Mouse (Mus musculus) cerebellum, adult 11-12 months (tissue): Measurements from ENCODE around the gene Ltbp3.
A peak's percentile ranks its signal among the peaks of the same experiment; 100 is the strongest.

Source experiments
- DNase-seq: peaks from one replicate; pipeline ENCODE4 v3.0.0; 2022

Ltbp3 gene

DNA sequence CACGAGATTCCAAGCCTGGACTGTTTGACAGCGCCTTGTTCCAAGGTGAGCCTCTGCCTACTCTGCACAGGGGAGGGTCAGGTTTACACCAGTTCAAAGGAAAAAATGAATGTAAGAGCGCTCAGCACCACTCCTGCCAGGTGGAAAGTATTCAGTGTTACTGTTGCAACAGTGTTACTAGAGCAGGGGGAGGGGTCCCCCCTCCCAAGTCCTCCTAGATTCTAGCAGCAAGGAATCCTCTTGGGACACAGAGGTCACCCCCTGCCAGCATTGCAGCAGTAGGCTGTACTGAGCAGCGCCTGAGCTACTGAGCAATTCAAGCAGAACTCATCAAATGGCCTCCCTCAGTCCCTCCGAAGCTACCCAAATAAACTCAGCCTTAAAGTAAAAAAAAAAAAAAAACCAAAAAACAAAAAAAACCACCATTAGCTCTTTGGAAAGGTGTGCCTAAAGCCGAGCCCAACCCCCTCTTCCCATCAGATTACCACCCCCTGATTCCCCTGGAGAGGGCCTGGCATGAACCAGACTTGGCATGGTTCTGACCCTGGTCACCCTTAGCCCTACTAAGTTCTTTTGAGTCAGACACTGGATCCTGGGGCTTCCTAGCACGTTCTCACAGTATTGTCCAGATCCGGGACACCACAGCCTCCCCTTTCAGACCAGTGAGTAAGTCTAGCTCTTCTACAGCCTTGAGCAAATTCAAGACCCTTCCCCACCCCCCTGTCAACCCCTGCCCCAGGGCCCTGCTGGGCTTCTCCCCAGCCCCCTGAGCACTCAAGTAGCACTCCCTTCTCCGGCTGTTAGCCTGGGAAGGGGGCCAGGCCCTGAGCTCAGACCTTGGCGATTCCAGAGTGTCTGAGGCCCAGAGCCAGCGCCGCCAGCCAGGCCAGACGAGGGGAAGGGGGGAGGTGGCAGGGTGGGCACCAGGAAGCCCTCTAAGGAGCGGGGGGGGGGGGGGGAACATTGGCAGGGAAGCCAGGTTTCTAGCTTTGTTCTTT lies at the start of gene Ltbp3:
Gene Ltbp3, plus strand, starts transcription at position 585 of the 998 bp plus-strand sequence.
- peak; percentile 83 for DNase-seq

DNA sequence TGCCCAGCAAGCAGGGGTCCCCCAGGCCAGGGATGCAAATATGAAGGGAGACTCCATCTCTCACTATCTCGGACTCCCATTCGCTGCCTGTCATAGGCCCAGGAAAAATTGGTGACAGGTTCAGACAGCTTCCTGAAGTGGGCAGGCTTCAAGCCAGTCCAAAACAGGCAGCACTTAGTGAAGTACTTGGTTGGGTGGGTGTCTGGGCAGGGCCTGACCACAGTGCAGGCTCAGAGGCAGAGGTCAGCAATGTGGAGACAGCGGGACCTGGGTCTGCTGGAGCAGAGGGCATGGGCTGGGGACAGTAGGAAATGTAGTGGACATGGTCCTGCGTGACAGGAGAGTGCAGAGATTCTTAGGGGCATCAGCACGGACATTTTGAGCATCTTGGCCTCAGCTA lies 49.1 kb upstream of the Ltbp3 start:
- DNase-seq, result no peak

GRCm38 (mm10) chr19:5692086-5692912 lies 48.4 kb upstream of the Ltbp3 start:
- peak; percentile 45 for DNase-seq

DNA sequence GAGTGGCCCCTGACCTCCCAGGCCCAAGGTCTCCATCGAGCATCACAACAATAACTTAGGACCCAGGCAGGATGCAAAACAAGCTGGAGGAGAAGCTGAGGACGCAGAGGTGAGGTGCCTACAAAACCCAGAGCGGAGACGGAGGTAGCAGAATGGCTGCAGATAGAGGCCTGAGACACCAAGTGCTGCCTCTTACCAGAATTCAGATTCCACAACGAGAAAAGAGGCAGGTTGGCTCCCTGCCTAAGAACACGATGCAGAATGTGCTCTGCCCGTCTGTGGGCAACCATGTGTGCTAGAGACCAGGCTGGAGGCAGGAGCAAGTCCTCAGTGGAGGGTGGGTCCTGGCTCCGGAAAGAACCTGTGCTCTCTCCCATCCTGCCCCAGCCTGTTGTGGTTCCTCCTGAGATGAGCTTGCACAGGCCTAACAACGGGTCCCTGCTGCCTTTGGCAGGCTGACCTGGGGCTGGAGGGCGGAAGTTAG lies 47.7 kb upstream of the Ltbp3 start:
- DNase-seq, result no peak

DNA sequence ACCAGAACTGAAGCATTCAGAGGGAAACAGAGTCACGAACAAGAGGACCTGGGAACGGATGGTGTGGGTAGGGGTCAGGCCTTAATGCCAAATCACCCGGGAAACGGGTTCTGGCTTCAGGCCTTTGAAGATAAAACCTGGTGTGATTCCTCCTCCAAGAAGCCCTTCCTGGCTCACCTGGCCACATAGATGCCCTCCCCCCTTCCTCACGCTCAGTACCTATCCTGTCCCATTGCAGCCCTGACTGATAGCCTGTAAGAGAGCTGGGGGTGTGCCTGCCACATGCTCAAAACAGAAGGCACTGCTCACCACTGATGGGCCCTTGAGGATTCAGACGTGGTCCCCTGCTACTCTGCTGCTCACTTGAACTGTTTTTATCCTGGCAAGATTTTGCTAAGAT lies 46.9 kb upstream of the Ltbp3 start:
- no peak for DNase-seq

- DNase-seq, result no peak
These were observed 44.7 kb upstream of the Ltbp3 start for GRCm38 (mm10) chr19:5695849-5696462.

DNA sequence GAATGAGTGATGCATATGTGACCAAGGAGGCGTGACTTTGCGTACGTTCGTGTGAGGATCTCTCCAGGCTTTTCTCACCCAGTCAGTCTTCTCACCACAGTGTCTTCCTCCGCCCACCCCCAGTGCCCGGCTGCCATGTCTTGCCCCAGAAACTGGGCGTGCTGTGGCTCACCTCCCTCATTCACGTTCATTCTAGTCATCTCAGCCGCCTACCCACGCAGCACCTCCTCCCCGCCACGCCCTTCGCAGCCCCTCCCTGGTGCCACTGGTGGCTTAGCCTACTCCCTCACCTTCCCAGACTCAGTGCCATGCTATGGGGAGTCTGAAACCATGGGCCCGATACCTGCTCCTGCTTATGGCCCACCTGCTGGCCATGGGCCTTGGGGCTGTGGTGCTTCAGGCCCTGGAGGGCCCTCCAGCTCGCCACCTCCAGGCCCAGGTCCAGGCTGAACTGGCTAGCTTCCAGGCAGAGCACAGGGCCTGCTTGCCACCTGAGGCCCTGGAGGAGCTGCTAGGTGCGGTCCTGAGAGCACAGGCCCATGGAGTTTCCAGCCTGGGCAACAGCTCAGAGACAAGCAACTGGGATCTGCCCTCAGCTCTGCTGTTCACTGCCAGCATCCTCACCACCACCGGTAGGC lies 36.4 kb upstream of the Ltbp3 start, which contains the start of gene Kcnk7:
Gene Kcnk7, plus strand, starts transcription at position 205 of the 638 bp plus-strand sequence.
- DNase-seq, result no peak

GRCm38 (mm10) chr19:5704801-5705571 lies 35.7 kb upstream of the Ltbp3 start:
- no peak for DNase-seq

DNA sequence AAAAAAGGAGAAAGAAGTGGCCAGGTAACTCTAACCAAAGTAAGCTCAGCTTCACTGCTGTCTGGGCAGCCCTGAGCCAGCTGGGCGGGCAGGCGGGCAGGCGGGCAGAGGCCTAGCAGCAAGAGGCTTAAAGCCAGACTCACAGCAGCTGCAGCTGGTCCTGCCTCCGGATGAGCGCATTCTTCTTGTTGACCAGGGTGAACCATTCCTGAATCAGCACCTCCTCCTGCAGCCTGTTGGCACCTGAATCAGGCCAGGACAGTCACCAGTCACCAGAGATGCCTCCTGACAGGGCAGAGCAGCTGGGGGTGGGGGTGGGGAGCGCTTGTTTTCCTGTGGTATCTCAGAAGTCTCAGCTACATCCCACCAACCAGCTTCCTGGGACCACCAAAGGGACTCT lies 30.6 kb upstream of the Ltbp3 start:
- no peak for DNase-seq

DNA sequence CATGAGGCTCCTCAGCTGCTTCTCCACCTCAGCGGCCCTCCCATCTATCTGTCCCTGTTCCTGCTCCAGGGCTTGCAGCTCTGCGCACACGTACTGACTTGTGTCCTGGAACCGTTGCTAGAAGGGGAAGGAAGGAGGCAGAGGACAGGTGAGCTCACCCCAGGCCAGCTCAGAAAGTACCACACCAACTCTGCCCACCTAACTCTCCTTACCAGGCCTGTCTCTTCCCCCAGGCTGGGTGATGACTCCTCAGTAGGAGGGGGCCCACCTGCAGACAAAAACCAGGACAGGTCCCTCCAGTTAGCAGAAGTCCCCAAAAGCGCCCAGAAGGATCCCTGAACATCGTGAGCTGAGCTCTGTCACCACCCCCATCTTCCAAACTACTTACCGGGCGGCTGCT lies 30.1 kb upstream of the Ltbp3 start:
- DNase-seq, result no peak

GRCm38 (mm10) chr19:5711218-5711617 lies 29.5 kb upstream of the Ltbp3 start:
- peak; percentile 68 for DNase-seq

DNA sequence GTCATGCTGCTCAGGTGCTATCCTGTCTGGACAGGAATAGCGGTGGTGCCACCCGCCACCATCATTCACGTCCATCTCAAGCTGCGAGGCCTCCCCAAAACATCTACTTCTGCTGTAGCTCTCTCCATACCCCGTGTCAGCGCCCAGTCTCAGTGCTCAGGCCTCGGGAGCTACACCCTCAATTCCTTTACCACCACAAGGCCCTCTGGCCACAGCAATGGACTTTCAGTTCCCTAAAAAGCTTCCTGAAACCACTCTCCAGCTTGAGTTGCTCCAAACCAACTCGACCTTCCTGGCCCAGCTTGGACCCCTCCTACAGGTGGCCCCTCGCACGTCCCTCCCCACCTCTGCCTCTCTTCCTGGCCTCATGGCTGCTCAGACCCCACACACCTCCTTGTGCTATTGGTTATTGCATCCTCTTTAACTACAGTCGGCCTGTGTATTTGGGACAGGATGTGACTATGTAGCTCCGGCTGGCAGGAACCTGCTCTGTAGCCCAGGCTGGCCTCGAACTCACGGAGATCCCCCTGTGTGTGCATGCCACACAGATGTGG lies 28.7 kb upstream of the Ltbp3 start:
- DNase-seq, result no peak

DNA sequence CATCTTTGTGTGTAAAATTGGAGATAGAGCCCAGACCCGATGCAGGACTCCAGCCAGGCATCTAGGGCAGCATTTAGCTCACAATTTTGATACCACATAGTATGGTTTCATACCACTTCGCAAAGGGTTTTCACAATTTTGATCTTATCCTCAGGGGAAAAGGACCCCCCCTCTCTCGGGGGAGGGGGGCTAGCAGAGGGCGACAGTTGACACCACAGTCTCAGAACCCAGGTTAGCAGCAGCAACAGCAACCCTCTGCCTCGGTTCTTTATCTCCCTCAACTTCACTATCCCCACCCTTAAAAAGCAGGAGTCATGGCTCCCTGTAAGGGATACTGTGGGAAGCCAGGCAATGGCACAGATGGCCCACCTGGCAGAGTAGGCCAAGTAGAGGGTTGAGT lies 27.4 kb upstream of the Ltbp3 start:
- no peak for DNase-seq

GRCm38 (mm10) chr19:5713730-5714129 lies 27.0 kb upstream of the Ltbp3 start:
- DNase-seq, result no peak

GRCm38 (mm10) chr19:5715793-5716688 lies 24.7 kb upstream of the Ltbp3 start:
- peak; percentile 53 for DNase-seq

GRCm38 (mm10) chr19:5716955-5717354 lies 23.7 kb upstream of the Ltbp3 start:
- DNase-seq, result no peak

DNA sequence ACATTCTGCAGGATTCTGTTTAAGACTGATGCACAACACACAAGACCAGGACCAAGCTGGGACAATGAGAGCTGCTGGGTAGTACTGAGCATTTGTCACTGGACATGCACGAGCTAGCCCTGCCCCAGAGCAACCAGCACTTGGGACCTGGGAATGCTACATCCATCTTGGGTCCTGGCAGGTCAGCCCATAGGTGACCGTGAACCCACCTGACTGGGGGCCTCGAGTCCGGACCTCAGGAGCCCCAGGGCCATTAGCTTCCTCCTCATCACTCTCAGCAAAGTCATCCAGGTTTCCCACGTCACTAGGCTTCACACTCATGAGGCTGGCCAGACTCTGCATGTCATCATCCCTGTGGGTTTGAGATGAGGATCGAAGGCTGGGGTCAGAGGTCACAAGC lies 19.5 kb upstream of the Ltbp3 start:
- no peak for DNase-seq

DNA sequence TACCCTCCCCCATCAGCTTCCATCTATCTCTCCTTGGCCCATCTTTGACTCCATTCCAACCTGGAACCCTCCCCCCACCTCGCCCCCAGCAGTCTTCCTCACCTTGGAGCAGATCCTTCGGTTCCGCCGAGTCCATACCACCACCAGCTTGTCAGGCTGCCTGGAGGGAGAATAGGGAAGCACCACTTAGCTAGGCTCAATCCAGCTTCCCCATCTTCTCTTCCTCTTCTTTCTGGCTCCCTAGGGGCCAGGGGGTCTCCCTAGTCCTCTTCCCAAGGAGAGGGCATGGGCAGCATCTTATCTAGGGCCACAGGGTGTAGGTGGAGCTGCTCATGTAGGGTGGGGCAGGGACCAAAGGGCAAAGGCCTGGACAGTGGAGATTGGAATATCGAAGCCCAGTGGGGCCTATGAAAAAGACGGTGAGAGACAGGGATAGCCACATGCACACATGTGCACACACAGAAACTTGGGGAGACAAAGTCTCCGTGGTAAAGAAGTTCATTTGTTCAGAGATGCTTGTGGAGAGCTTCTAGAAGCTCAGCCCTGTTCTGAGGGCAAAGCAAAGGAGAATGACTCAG lies 17.8 kb upstream of the Ltbp3 start:
- DNase-seq, result no peak

GRCm38 (mm10) chr19:5723934-5724548 lies 16.7 kb upstream of the Ltbp3 start:
- no peak for DNase-seq
